Mouse (Mus musculus) cerebellum, adult 11 months (tissue): ENCODE data around the gene Ttll5.

ENCODE experiments used
- DNase-seq: peaks from one replicate; pipeline ENCODE4 v3.0.0; 2022

The Ttll5 gene

DNA sequence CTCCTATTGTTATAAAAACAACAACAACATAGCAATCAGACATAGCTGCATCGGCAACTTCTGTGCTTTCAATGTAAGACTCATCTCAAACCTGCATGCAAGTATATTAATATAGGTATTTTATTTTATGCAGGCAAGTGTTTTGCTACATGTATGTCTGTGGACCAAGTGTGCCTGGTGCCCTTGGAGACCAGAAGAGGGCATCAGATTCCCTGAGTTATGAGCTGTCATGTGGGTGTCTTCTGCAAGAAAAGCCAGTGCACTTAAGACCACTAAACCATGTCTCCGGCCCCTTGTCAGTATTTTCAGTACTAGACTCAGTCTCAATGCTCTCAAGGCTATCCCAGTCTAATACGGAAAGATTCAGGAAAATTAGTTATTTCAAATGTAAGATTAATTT, 106.3 kb downstream of the Ttll5 start:
- DNase-seq, result no peak

DNA sequence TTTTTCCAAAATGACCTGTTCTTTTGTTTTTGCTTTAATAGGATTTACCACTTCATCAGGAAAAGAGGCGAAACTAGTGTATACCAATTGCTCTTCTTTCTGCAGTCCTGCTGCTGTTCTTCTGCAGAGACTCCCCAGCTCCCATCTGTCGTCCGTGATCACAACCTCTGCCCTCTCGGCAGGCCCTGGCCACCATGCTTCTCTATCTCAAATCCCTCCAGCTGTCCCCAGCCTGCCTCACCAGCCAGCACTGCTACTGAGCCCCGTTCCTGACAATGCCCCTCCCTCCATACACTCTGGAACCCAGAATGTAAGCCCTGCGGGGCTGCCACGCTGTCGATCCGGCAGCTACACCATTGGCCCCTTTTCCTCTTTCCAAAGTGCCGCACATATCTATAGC, 108.8 kb downstream of the Ttll5 start:
- no peak for DNase-seq

DNA sequence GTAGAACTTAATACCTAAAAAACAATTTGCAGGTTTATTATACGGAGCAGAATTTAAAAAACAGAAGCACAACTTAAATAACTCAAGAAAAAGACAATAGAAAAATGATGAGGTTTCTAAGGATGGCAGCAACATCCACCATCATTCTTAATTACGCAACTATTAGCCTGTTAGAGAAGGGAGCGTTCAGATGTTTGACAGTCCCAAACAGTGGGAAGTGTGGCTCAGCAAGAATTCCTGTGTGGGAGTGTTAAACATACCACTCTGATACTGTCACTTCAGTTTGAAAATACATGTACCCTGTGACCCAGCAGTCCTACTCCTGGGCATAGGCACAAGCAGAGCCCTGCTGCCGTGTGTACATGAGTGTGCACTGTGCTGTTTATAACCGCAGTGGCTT, 112.9 kb downstream of the Ttll5 start:
- no peak for DNase-seq

DNA sequence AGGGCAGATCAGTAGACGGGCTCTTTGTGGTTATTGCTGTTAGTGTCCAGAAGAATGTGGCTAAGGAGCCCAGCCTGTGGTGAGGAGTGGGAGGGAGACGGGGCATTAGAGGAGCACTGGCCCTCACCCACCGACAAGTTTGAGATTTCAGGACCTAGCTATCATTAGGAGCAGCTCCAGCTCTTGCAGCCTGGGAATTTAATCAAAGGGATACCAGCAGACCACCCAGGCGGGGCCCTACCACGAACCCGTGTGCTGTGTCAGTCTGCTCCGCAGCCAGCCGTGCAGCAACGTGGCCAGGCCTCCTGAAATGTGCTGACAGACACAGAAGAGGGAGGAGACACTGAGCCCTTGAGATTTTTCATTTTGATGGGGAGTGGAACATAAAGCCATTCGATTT, 119.0 kb downstream of the Ttll5 start:
- no peak for DNase-seq

DNA sequence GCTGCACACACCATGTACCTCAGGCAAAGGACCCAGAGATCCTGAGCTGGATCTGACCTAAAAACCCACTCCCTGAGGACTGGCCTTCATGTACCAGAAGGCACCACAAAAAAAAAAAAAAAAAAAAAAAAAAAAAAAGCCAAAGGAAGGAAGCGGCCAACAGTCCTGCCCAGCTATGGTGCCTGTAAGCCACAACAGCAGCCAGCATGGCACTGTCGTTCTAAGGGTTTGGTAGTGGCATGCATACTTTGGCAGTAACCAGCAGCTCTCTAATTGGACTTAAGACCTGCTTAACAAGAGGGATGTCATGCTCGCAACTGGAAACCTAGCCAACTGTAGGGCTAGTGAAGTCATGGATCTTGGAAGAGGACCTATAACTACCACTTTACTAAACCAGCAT, 120.0 kb downstream of the Ttll5 start:
- no peak for DNase-seq

DNA sequence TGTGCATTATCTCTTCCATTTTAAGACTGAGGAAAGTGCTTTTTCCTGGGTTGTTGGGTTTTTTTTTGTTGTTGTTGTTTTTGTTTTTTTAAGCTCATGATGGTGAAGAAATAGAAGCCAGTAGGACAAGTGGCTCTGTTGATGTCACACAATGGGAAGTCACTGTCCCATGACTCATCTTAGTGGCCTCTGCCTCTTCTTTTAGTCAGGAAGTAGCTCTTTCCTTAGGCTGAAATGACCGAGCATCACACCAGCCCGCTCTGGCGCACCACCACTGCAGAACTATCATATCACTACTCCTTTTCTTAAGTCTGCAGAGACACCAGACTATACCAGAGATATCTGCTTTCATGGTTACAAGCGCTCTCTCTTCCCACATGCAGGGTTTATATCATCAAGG, 122.7 kb downstream of the Ttll5 start:
- DNase-seq, result no peak

DNA sequence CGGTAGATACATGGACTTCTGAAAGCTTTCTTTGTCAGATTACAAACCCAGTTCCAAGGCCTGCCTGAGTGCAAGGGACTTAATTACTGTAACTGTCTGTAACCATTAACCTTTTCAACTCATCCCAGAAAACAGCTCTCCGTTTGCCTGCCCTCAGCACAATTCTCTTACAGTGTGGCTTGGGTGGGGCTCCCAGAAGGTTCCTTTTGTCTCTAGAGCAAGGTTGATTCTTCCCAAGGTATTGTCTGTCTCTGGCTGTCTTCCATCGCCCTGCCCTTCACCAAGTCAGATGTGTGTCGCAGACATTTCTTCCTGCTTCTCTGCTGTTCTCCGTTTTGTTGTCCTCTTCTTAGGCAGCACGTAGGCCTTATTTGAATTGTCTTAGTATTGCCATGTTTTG, 125.2 kb downstream of the Ttll5 start:
- no peak for DNase-seq

DNA sequence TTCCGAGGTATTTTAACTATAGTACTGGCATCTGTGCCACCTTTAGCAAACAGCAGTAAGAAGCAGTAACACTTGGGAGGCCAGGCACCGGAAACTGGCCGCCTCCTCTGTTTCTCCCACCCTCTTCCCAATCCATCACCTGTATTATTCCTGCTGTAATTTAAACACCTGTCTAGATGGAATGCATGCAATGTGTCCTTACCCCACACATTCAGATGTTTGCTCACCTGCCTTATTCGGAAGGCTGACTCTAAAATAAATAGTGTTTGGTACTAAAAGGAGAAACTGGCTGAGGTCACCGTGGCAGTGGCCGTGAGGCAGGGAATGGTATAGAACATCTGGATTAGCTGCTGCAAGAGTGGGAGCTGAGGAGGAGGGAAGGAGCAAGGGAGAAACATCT, 125.9 kb downstream of the Ttll5 start:
- no peak for DNase-seq

DNA sequence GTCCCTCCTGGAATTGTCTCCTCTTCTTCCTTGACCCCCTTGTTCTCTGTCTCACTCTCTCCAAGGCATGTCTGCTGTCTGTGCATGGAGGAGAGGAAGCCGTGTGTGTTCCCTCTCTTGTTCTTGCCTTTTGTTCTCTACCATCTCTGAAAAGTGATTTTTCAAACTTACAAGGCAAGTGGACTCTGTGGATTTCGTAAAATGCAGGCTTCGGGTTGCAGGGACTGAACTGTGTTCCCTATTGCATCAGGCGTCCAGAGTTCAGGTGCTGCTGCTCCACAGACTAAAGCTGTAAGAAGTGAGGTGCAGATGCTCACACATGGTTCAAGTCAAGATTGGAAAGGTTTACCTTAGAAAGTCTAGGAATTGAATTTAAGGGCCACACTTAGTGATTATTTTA, 126.6 kb downstream of the Ttll5 start:
- no peak for DNase-seq

DNA sequence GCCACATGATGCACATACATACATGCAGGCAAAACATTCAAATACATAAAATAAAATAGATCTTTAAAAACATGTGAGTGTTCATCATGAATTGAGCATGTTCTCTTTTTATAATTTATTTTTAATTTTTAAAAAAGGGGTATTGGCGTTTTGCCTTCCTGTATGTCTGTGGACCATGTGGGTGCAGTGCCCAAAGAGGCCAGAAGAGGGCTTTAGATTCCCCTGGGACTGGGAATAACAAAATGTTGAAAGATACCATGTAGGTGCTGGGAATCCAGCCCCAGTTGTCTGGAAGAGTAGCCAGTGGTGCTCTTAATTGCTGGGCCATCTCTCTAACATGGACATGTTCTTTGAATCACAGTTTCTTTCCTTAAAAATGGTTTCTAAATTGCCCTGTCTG, 127.4 kb downstream of the Ttll5 start:
- DNase-seq, result no peak

DNA sequence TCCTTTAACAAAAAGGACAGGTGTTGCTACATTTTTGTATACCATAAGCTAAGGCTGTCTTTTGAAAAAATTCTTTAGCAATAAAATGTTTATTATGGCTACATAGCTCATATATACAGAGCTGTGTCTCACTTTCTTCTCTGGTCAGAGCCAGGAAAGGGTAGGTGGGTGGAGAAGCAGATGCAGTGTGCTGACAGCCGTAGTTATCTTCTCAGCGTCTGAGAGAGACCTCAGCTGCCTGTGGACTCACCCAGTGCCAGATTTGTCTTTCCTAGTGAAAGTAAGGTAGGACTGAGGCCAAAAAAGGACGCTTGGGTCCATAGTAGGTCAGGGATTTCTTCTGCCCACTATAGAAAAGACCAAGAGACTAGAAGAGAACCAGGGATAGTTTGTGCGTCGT, 127.9 kb downstream of the Ttll5 start:
- DNase-seq, result no peak

DNA sequence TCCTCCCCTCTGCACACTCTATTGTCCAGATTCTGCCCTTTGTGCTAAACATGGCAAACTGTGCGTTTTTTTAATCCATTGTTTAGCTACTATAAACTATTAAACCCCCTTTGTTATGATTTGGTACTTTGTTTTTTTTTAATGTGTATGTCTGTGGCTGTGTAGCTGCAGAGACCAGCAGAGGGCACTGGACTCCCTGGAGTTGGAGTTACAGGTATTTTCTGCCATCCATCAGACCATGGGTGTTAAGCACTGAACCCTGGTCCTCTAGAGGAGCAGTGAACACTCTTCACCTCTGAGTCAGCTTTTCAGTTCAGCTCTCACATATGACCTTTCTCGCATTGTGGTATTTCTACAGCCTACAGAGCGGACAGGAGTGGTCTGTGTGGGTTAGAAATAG, 129.7 kb downstream of the Ttll5 start:
- no peak for DNase-seq

DNA sequence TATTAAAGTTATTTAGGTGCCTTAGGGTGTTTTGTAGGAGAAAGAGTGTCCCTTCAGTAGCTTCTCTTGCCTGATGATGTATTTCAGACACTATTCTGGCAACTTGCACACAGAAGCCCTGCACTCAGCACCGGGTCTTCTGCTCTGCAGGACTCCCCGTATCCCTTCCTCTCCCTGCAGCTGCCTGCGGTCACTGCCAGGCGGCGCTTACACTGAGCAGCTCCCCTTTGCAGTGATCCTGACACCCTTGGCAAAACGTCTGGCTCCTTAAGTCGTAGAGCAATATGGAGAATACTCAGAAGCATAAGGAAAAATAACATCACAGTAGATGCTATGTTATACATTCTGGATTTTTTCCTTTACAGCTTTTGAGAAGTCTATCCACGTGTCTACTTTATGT, 130.6 kb downstream of the Ttll5 start:
- DNase-seq, result no peak

DNA sequence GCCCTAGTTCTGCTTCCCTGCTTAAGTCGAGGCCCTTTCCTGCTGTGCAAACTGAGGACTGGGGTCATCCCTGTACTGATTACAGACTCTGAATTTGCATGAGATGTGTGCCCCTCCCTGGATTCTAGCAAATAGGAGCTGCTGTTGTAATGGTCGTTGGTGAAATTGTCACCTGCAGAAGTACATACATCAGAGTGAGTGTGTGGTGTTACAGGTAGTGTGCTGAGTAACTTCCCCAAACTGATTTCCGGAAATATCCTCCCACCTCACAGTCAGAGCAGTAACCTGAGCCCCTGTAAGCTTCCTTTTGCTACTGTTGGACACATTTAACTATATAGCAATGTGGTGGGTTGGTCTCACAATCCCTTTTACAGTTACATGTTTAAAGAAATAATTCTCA, 131.2 kb downstream of the Ttll5 start:
- DNase-seq, result no peak

DNA sequence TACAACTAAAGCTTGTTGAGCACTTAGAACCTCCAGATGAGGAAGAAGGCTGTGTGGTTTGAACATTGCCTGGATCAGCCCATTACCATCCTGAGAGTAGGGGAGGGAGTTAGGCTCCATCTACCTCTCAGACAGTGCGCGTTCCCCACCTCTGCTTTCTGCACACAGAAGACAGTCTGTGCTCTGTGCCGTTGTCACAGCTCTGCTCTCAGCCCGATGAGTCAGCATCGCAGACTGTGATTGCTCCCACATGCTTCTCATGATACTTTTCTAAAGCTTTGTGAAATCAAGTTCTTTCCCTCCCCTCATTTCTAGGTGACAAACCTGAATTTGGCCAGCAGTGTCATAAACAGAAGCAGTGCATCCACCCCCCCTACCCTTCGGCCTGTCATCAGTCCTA, 131.8 kb downstream of the Ttll5 start:
- DNase-seq, result no peak

DNA sequence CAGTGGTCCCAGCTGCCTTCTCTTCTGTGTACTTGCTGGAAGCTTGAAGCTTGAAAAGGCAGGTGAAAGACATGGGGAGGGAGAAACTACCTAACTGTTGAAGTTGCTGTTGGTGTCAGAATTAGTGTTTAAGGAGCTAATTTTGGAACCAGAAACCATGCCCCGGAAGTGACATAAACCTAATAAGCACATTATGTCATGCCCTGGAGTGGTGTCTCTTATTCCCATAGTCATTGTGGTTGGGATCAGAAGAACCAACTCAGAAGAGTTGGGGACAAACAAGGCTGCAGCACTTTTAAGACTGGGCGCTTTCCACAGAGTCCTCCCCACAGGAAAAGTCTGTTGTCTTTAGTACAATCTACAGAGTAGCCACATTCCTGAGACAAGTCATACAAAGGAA, 134.0 kb downstream of the Ttll5 start:
- no peak for DNase-seq

DNA sequence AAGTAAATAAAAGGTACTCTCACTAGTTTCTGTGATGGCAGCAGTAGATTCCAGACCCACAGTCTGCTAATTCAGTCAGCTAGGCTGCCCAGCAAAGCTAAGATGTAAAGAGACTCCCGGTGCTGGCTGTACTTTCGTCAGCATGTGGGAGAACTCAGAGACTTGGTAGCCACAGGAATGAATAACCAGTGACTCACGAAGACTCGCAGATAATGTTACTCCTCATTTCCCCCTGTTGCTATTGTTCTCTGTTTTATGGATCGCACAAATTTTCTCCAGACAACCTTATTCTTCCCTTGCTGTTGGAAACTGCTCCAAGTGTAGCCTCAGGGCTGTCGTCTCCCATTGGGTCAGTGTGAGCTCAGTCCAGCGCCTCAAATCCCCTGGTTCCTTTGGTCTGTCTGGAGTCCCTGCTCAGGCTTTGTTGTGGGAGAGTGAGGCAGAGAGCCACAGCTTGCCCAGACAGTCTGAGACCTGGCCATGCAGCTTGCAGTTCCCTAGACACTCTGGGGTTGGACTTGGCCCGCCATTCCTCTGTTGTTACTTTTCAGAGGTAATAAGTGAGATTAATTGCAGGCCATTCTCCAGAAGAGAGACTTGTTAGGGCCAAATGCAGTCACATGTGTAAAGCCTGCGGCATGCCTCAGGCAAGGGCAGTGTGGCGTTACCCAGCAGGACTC, 135.5 kb downstream of the Ttll5 start:
- DNase-seq, result no peak

DNA sequence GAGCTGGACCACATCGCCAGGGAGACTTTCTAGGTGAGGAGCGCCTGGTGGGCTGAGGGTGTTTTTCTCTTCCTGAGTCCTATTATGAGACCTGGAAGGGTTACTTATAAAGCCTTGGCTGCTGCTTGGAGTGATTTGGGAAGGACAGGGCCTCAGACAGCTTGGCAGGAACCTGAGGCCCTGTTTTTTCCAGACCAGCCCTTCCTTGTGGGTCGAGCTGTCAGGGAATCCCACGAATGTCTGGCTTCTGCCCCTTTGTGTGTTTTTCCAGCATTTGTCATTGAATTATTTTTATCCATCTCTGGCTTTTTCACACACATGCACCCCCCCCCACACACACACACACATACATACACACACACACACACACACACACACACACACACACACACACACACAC, 136.2 kb downstream of the Ttll5 start:
- no peak for DNase-seq

DNA sequence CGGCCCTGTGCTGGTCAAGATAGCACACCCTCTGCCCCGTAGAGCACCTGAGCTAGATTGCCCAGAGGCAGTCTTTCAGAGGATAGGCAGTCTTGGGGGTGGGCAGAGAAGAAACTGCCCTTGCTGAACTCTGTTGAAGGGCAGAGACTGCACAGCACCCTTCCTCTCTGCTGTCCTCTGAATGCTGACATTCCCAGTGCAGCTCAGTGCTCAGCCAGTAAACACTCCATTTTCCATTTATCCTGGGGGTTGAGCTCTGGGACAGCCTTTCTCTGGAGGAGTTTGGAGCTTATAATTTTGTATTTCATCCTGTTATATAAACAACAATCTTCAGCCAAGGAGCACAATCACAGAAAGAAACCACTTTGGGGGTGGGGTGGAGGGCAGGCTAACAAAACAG, 138.7 kb downstream of the Ttll5 start:
- no peak for DNase-seq

DNA sequence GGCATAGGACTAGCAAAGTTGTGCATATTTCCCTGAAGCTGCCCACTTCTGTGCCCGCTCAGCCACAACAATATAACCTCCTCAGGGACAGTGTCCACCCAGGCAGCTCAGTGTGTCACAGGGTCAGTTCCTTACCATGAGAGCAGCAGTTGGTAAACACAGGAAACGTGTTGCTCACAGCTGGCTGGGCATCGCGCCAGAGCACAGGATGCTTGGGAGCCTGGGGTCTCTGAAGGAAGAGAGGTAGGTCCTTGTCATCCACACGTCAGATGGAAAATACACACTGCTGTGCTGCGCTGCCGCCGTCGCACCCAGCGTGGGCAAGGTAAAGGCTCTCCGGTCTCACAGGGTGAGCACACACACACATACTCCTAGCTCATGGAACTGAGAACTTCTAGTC, 139.2 kb downstream of the Ttll5 start:
- no peak for DNase-seq

DNA sequence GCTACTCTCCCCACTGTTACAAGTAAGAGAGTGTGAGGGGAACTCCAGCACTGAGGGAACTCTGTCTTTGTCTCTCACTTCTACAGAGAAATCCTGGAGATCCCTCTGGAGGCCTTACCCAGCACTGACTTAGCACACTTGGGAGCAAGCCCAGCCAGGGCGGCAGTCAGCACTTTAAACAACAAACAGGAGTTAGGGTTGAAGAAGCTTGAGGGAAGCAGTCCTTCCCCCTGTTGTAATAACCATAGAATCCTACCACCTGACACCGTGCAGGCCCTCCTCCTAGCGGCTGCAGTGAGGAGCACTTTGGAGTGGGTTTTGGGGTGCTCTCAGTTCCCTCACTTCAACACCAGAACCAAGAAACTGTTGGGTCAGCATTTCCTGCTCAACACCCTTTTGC, 140.0 kb downstream of the Ttll5 start:
- DNase-seq, result no peak

DNA sequence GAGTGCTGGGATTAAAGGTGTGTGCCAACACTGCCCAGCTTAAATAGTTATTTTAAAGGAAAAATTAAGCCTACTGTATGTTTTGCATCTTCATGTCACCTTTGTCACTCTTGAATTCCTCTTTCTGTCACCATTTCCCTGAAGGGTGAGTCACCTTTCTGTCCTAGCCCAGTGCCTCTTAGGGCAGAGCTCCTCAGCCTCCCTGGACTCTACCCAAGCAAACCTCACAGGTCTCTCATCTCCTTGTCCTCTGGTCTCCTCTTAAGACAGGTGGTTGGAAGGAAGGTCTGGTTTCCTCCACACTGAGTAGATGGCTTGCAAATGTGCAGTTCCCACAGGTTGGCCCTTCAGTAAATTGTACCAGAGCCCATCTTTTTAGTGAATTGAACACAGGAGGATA, 143.4 kb downstream of the Ttll5 start:
- no peak for DNase-seq

DNA sequence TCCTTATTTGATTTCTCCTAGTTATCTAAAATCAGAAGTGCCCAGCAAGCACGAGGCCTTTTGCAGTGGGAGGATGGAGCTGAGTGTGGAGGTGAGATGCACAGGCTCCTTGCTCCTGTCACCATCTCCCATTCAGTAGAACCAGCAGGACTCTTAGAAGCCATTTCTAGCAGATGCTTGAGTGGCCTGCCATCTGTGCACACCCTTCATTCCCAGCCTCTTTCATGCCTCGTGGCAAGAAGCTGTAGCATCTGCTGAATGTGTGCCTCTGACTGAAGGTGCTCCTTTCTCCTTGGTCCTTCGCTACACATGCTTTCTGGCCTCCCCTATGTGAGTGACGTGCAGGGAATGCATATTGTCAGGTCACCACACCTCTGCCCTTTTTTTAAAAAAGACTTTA, 143.9 kb downstream of the Ttll5 start:
- no peak for DNase-seq

DNA sequence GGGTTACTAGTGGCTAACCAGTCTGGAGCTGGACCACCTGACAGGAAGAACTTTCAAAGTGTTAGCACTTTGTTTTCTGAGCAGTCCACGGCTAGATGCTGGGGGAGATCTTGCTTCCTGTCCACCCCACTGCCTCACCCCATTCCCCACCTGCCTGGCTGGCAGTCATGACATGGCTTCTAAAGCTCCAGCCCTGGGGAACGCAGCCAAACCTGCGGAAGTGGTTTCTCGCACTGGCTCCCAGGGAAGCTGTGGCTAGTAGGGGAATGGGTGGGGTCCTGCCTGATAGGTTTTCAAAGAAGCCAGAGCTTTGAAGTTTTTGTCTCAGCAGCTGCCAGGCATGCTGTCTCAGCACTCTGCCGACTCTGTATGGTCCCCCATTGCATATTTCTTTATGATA, 145.1 kb downstream of the Ttll5 start:
- peak; percentile 45 for DNase-seq

DNA sequence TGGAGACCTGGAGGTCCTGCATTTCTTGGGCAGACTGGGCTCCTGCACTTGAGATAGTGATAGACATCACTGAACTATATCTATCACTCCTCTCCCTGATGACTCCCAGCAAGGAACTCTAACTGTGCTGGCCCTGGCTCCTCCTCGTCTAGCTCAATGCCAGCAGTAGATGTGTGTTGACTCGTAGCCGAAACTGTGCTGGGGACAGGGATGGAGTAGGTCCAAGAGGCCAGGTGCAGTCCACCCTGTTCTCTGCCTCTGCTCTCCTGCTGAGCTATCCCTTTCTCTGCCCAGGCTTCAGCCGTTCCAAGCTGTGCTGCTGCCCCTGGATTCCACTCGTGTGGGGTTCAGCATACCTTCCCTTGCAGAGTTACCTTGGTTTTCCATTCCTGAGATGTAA, 145.7 kb downstream of the Ttll5 start:
- DNase-seq, result peak; percentile 87

DNA sequence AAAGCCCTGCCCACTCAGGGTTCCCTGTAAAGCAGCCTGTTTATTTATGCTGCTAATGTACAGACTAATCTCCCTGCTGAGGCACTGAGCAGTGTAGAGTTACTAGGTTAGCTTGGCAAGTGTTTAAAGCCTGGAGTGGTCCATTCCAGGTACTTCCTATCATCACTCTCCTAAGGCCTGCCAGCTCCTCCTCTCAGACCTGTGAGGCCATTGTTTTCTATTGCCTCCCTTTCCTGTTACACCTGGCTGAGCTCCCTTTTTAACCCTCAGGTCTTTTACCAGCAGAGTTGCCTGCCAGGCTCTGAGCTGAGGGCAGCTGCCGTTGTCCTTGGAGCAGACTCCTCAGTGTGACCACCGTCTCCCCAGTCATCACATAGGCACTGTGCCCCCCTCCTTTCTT, 146.3 kb downstream of the Ttll5 start:
- DNase-seq, result peak; percentile 48
